Comparison of ENCODE assay signal across 19 mouse cellular contexts in the genomic region with DNA sequence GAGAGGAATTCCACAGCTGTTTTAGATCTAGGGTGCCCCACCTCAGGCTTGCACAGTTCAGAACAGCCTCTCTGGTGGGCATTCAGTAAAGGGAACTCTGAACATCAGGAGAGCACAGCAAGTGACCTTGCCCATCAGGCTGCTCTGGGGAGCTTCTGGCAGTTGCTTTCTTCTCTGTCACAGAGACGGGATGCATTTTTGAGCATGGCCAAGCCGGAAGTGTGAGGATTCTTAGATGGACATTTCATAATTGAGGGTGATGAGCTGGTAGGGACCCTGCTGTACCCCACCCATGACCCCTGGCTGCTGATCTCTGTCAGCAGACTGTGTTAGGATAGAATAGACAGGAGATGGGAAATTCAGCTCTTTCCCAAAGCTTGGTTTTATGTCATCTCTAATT.
DNase-seq lines count a peak whose midpoint lies in the region; ATAC-seq and TF ChIP-seq lines count a peak whose summit lies in the region.
"Had no signal": no experiment of that assay in that cellular context is flagged by ENCODE, and none has a peak within 500 bp of the region (broad histone marks: within the 10 kb centered on the region; RNA-seq: fewer than 3 reads in every experiment).

No protein-coding gene starts in this region.

- H3K36me3 ChIP-seq in lung, embryonic 16.5 days (ENCODE audit: control insufficient read depth, insufficient read depth, low read length) = no peaks in the 10 kb centered on the region
- H3K36me3 ChIP-seq: embryonic facial prominence, embryonic 13.5 days; embryonic facial prominence, embryonic 15.5 days; forebrain, embryonic 10.5 days had no signal

- no peak for TF ChIP-seq POLR2A in cerebellum, adult 2 months (IDR thresholded peaks at IDR 0.05; ENCODE audit: borderline replicate concordance, insufficient read depth, low read length)

- peak in 1 of 2 experiments; percentile 12 for DNase-seq in cerebellum, adult 2 months
- no peak for DNase-seq in cerebellum, adult 9-10 months
- peak; percentile 16 to 52 for DNase-seq in cerebellum, postnatal 14 days
- DNase-seq in cerebellum, adult 11 months = no peak
- no peak for DNase-seq in lung, adult 18-20 months
- peak; percentile 17 for DNase-seq in lung, postnatal 36 days
- no peak for DNase-seq in lung, postnatal 14 days
- DNase-seq: adrenal gland, adult 2 months; adrenal gland, postnatal 10 days; adrenal gland, postnatal 25 days; embryo, embryonic 11 days had no signal

- no peak overlapping the region for H3K4me3 ChIP-seq in cerebellum, adult 2 months (replicated peaks; ENCODE audit: insufficient read depth, low read depth, low read length)
- no peak overlapping the region for H3K4me3 ChIP-seq in lung, embryonic 16.5 days (ENCODE audit: low read length)
- H3K4me3 ChIP-seq: embryonic facial prominence, embryonic 13.5 days; embryonic facial prominence, embryonic 15.5 days; erythroblast, embryonic 14.5 days; forebrain, embryonic 10.5 days; forebrain, embryonic 12.5 days had no signal

- TF ChIP-seq CTCF in cerebellum, adult 2 months (IDR thresholded peaks at IDR 0.05; ENCODE audit: borderline replicate concordance, insufficient read depth, low read depth, low read length) = no peak

- H3K9me3 ChIP-seq in lung, embryonic 16.5 days (ENCODE audit: control insufficient read depth, low read length) = no peaks in the 10 kb centered on the region
- H3K9me3 ChIP-seq: embryonic facial prominence, embryonic 13.5 days; embryonic facial prominence, embryonic 15.5 days; forebrain, embryonic 10.5 days; forebrain, embryonic 12.5 days had no signal

- no peak overlapping the region for H3K4me2 ChIP-seq in lung, embryonic 16.5 days (ENCODE audit: low read depth, low read length)
- H3K4me2 ChIP-seq: embryonic facial prominence, embryonic 13.5 days; embryonic facial prominence, embryonic 15.5 days; forebrain, embryonic 12.5 days had no signal

- peaks cover 13% of the 10 kb centered on the region for H3K4me1 ChIP-seq in cerebellum, adult 2 months (ENCODE audit: control insufficient read depth, insufficient read depth, low read length)
- H3K4me1 ChIP-seq in lung, embryonic 16.5 days (replicated peaks; ENCODE audit: control insufficient read depth, insufficient read depth, low read length) = peaks cover 11% of the 10 kb centered on the region; the same call in 1 of the 2 replicates
- H3K4me1 ChIP-seq: embryonic facial prominence, embryonic 13.5 days; embryonic facial prominence, embryonic 15.5 days had no signal

- no peaks in the 10 kb centered on the region for H3K27me3 ChIP-seq in cerebellum, adult 2 months (ENCODE audit: control insufficient read depth, insufficient read depth, low read length)
- no peaks in the 10 kb centered on the region for H3K27me3 ChIP-seq in lung, embryonic 16.5 days (ENCODE audit: control insufficient read depth, insufficient read depth, low read depth, low read length)
- H3K27me3 ChIP-seq: embryonic facial prominence, embryonic 13.5 days; embryonic facial prominence, embryonic 15.5 days; forebrain, embryonic 12.5 days had no signal

- whole genome bisulfite sequencing in cerebellum, adult 2 months = 16% methylated on average over 2 of the region's 2 CpGs
- 56% methylated on average over 2 of the region's 2 CpGs for WGBS in lung, embryonic 16.5 days

- no peak overlapping the region for H3K9ac ChIP-seq in lung, embryonic 16.5 days (ENCODE audit: low read length)
- H3K9ac ChIP-seq: embryonic facial prominence, embryonic 13.5 days; embryonic facial prominence, embryonic 15.5 days; forebrain, embryonic 12.5 days had no signal

- peak; percentile 46; the same call in 1 of the 2 replicates for ATAC-seq in lung, embryonic 16.5 days (ENCODE audit: low read depth)
- ATAC-seq: forebrain, embryonic 14.5 days; forebrain, embryonic 16.5 days had no signal

- peak overlapping the region; percentile 70 for H3K27ac ChIP-seq in cerebellum, adult 2 months (ENCODE audit: insufficient read depth, low read length)
- no peak overlapping the region for H3K27ac ChIP-seq in lung, embryonic 16.5 days (ENCODE audit: low read length)
- H3K27ac ChIP-seq: embryonic facial prominence, embryonic 13.5 days; embryonic facial prominence, embryonic 15.5 days; forebrain, embryonic 10.5 days; forebrain, embryonic 12.5 days had no signal

Comparison
In these comparisons a context has a peak if more than half of its experiments do, and no peak if none do; other contexts are left out.
1. DNase-seq: peak in cerebellum, postnatal 14 days (2 of 2) and lung, postnatal 36 days (single experiment); none in cerebellum, adult 9-10 months (single experiment), cerebellum, adult 11 months (single experiment), lung, adult 18-20 months (0 of 2) and lung, postnatal 14 days (single experiment).